Mouse (Mus musculus) spleen, adult 2 months (tissue): ENCODE results near the gene Rcor1. TPM values are rescaled to one million over a fixed set of nuclear protein-coding genes. Genes with fewer than 3 reads are reported as not detected.

ENCODE experiments used
- DNase-seq, 2 experiments: peaks; one replicate each; pipeline versions ENCODE4 v3.0.0 to v3.0.0-alpha.2; 2012 to 2021; ENCODE audit warnings: low spot score in 2 of 2, low read depth in 1 of 2
- H3K27ac ChIP-seq: fragments of 200-500 bp; 2 replicates; pipeline ENCODE4 v1.5.1; 2012; ENCODE audit warnings: low read length, inconsistent platforms; ENCODE audit not compliant: insufficient read depth
- H3K27me3 ChIP-seq: fragments of 200-500 bp; 2 replicates; pipeline ENCODE4 v1.6.1; 2012; ENCODE audit warnings: mild to moderate bottlenecking, moderate library complexity, low read length, inconsistent platforms; ENCODE audit not compliant: control insufficient read depth, insufficient read depth
- H3K36me3 ChIP-seq: fragments of 200-500 bp; 2 replicates; pipeline ENCODE4 v1.6.1; 2012; ENCODE audit warnings: mild to moderate bottlenecking, low read length, inconsistent platforms; ENCODE audit not compliant: control insufficient read depth, insufficient read depth
- H3K4me1 ChIP-seq: fragments of 200-500 bp; 2 replicates; pipeline ENCODE4 v1.6.1; 2011; ENCODE audit warnings: inconsistent platforms; ENCODE audit not compliant: control insufficient read depth, insufficient read depth, insufficient read length
- H3K4me3 ChIP-seq: fragments of 200-500 bp; 2 replicates; pipeline ENCODE4 v1.5.1; 2011; ENCODE audit warnings: mild to moderate bottlenecking, inconsistent platforms; ENCODE audit not compliant: insufficient read depth, insufficient read length; ENCODE audit errors: extremely low read depth
- CTCF ChIP-seq: fragments of 200-500 bp; IDR thresholded peaks from 2 replicates; pipeline ENCODE4 v1.5.1; 2011; ENCODE audit warnings: mild to moderate bottlenecking, inconsistent platforms; ENCODE audit not compliant: insufficient read depth, insufficient read length, insufficient replicate concordance; ENCODE audit errors: extremely low read depth
- POLR2A ChIP-seq: fragments of 200-500 bp; IDR thresholded peaks from 2 replicates; pipeline ENCODE4 v1.6.1; 2011; ENCODE audit warnings: low read depth, low read length, inconsistent platforms
- WGBS: fragments of 180-500 bp; shearing (Covaris S2); methylation state at CpG from one replicate; pipeline ENCODE4 v1.1.7; 2018; 5-methylcytosine and 5-hydroxymethylcytosine counted together
- polyA plus RNA-seq: library from polyadenylated mRNA; depleted of rRNA; stranded (reverse); fragments of >200 nt; gene quantifications from 2 replicates; pipeline ENCODE4 v1.2.3, GENCODE M21; 2012

The Rcor1 gene
- polyA plus RNA-seq, 1 experiment = 7.8 TPM

DNA sequence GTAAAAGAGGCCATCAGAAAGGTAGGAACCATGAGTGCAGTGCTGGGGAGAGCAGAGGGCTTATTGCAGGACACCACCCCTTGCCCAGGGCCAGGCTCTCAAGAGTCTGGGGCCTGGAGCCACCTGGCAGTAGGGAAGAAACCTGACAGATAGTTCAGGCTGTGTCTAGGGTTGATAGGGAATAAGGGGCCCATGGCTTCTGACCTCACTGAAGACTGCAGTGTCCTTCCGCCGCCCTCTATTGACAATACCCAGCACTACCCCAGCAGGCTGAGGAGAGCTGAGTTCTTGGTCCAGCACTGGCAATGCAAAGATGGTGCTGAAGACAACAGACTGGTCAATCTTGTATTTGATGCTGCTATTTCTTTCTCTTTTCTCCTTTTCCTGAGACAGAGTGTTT, 97.9 kb downstream of the Rcor1 start:
- TF ChIP-seq POLR2A (no peak), CTCF (peak; percentile 45; the same call in 1 of the 2 replicates)
- 80% methylated on average over 2 of the region's 2 CpGs for WGBS
- no peaks in the 10 kb centered on the region for H3K27me3 ChIP-seq
- no peak overlapping the region for H3K27ac ChIP-seq
- no peaks in the 10 kb centered on the region; the same call in 1 of the 2 replicates for H3K4me1 ChIP-seq
- no peak overlapping the region for H3K4me3 ChIP-seq
- H3K36me3 ChIP-seq = no peaks in the 10 kb centered on the region
- peak in 1 of 2 experiments; percentile 46 for DNase-seq

GRCm38 (mm10) chr12:111143005-111143508, 103.9 kb downstream of the Rcor1 start:
- H3K36me3 ChIP-seq = no peaks in the 10 kb centered on the region
- no peaks in the 10 kb centered on the region for H3K27me3 ChIP-seq
- no peak overlapping the region for H3K4me3 ChIP-seq
- WGBS = 32% methylated on average over 12 of the region's 12 CpGs
- TF ChIP-seq POLR2A (no peak), CTCF (0 out of 2 replicates have a peak, but pooled peaks have one; percentile 19)
- no peak overlapping the region for H3K27ac ChIP-seq
- no peak for DNase-seq
- H3K4me1 ChIP-seq = peaks cover 4% of the 10 kb centered on the region; the same call in 1 of the 2 replicates

- no peak overlapping the region for H3K4me3 ChIP-seq
- no peak for DNase-seq
- H3K36me3 ChIP-seq = no peaks in the 10 kb centered on the region
- 86% methylated on average over 16 of the region's 16 CpGs for WGBS
- no peak overlapping the region for H3K27ac ChIP-seq
- TF ChIP-seq POLR2A = no peak
- TF ChIP-seq CTCF = no peak
- H3K27me3 ChIP-seq = no peaks in the 10 kb centered on the region
- peaks cover 4% of the 10 kb centered on the region; the same call in 1 of the 2 replicates for H3K4me1 ChIP-seq
Measured at GRCm38 (mm10) chr12:111143509-111144063, 104.4 kb downstream of the Rcor1 start.

DNA sequence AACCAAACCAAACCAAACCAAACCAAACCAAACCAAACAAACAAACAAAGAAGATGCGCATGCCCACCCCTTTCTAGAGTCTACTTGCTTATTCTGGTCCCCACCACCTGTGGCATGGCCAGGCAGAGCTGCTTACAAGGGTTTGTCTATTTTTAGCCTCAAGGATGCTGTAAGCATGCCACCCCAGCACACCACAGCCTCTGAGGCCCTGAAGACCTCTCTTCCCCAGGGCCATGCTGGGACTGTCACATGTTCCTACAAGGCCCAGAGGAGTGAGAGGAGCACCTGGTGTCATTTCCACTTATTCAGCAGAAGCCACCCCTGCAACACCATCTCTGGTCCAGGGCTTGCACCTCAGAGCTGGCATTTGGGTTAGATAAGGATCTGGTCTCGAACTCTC, 105.4 kb downstream of the Rcor1 start:
- Histone ChIP-seq H3K4me3 (no peak overlapping the region), H3K27ac (no peak overlapping the region), H3K4me1 (peaks cover 4% of the 10 kb centered on the region; the same call in 1 of the 2 replicates), H3K27me3 (no peaks in the 10 kb centered on the region), H3K36me3 (no peaks in the 10 kb centered on the region)
- DNase-seq = no peak
- no peak for TF ChIP-seq CTCF
- no peak for TF ChIP-seq POLR2A
- 97% methylated on average over 2 of the region's 2 CpGs for WGBS

DNA sequence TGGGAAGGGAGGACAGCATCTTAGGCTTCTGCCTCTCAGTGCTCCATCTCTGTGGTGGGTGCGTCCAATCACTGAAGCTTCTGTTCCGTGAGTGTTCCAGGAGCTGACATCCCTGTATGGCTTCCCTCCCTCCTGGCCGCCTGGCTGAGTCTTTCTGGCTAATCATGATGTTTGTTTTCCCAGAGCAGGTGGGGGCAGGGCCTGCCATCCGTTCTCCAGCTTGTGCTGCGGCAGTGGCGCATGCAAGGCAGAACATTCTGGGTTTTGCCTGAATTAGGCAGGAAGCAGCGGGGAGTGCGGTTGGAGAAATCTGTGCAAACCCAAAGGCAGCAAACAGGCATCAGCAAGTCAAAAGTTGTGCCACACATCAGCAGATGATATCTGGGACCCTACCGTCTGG, 106.1 kb downstream of the Rcor1 start:
- TF ChIP-seq CTCF (no peak), POLR2A (no peak)
- H3K4me3 ChIP-seq = no peak overlapping the region
- WGBS = 91% methylated on average over 9 of the region's 9 CpGs
- H3K36me3 ChIP-seq = no peaks in the 10 kb centered on the region
- no peaks in the 10 kb centered on the region for H3K27me3 ChIP-seq
- H3K27ac ChIP-seq = no peak overlapping the region
- no peak for DNase-seq
- H3K4me1 ChIP-seq = peaks cover 4% of the 10 kb centered on the region; the same call in 1 of the 2 replicates

GRCm38 (mm10) chr12:111149495-111150235, 110.5 kb downstream of the Rcor1 start:
- Histone ChIP-seq H3K36me3 (no peaks in the 10 kb centered on the region), H3K27me3 (no peaks in the 10 kb centered on the region), H3K27ac (no peak overlapping the region), H3K4me3 (no peak overlapping the region), H3K4me1 (no peaks in the 10 kb centered on the region; the same call in 1 of the 2 replicates)
- no peak for DNase-seq
- 44% methylated on average over 17 of the region's 17 CpGs for WGBS
- TF ChIP-seq POLR2A (no peak), CTCF (no peak)
